Mouse (Mus musculus): Measurements from ENCODE around the gene Foxred1. TPM values are rescaled to one million over a fixed set of nuclear protein-coding genes. Genes with fewer than 3 reads are reported as not detected.

Foxred1 gene
- total and polyA plus RNA-seq, 3 experiments = 39.0 to 42.4 TPM; not detected in 1

DNA sequence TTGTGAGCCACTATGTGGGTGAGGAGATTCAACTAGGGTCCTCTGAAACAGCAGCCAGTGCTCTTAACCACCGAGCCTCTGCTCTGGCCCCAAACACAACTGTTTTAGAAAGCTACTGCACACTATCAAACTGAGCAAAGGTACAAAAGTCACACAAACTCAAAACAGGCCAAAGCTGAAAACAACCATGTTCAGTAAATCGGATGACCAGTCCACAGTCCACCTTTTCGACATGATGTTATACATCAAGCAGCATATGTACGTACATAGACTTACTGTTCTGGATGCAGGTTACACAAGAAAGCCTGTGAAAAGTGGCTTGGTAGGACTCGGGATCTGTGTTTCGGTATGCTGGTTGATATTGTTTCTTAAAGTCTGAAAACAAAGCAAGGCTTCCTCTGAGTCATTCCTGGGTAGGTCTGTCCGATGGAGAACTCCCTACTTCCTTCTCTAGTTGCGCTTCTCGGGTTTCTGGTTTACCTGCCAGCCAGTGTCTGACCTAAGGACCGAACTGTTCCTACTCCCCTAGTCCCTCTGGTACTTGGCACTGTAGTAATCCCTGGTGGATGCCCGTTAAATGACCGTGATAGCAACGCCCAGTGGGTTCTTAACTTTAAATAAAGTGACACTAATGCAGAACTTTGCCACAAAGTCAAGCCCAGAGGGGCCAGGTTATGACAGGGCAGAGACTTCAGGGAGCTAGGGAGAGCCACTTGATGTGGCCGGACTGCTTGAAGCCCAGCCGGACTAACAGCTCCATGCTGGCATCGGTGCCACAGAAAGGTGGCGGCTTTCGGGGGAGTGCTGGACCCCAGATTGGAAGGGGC, 11.7 kb downstream of the Foxred1 start:
- TF ChIP-seq NRF1 (IDR thresholded peaks at IDR 0.05; ENCODE audit: insufficient read depth, low read depth, low read length, poor library complexity, severe bottlenecking) (no peak), SMC3 (IDR thresholded peaks at IDR 0.05; ENCODE audit: low read depth, low read length) (no peak), EP300 (IDR thresholded peaks at IDR 0.05; ENCODE audit: low read depth in 1 of 2, low read length in 2 of 2) (peak in 1 of 2 experiments; percentile 12; a peak in 1 of 4 replicates)
- Histone ChIP-seq H3K9me3 (replicated peaks; ENCODE audit: insufficient read depth, low read length) (no peaks in the 10 kb centered on the region), H3K9ac (ENCODE audit: control insufficient read depth, low read depth, low read length, poor library complexity, severe bottlenecking) (peak overlapping the region; percentile 87), H3K27me3 (ENCODE audit: control insufficient read depth in 1 of 2, insufficient read depth in 2 of 2, low read length in 2 of 2) (no peaks in the 10 kb centered on the region), H3K79me2 (ENCODE audit: control insufficient read depth, insufficient read depth, low read length, poor library complexity) (peaks cover 1% of the 10 kb centered on the region; the same call in 1 of the 2 replicates), H3K4me1 (ENCODE audit: control insufficient read depth in 1 of 2, insufficient read depth in 2 of 2, low read length in 2 of 2) (peaks cover 10 to 11% of the 10 kb centered on the region in 2 experiments), H3K36me3 (ENCODE audit: control insufficient read depth in 1 of 2, insufficient read depth in 2 of 2, low read length in 2 of 2) (peaks cover 0 to 19% of the 10 kb centered on the region in 2 experiments; a peak in 2 of 4 replicates), H3K4me3 (ENCODE audit: control insufficient read depth in 1 of 2, insufficient read depth in 1 of 2, low read depth in 2 of 2, low read length in 2 of 2) (peak overlapping the region; percentile 88 to 90), H3K27ac (ENCODE audit: control insufficient read depth, low read depth, low read length) (peak overlapping the region; percentile 27; the same call in 1 of the 2 replicates)
- DNase-seq (ENCODE audit: low read depth, low spot score) = peak; percentile 44

DNA sequence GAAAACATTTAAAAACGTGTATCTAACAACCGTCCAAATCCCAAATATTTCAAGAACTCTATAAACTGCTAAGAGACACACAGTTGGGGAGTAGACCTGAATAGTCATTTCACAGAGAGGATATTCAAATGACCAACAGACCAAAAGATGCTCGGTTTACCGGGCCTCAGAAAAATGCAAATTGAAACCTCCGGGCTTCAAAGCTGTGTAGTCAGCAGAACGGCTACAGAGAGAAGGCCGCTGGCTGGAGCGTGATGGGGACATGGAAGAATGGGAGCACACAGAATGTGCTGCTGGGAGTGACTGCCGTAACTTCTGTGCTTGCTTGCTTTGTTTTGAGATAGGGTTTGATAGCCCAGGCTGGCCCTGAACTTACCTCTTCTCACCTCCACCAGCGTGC, 12.5 kb downstream of the Foxred1 start:
- TF ChIP-seq CTCF (IDR thresholded peaks at IDR 0.05 in 2 of 3, conservative IDR thresholded peaks at IDR 0.05 in 1 of 3; ENCODE audit: control insufficient read depth in 1 of 3, insufficient read depth in 1 of 3, low read depth in 2 of 3, low read length in 3 of 3, poor library complexity in 1 of 3, severe bottlenecking in 1 of 3) (no peak), USF2 (IDR thresholded peaks at IDR 0.05; ENCODE audit: borderline replicate concordance in 1 of 2, insufficient read depth in 1 of 2, low read depth in 1 of 2, low read length in 2 of 2) (no peak), NELFE (IDR thresholded peaks at IDR 0.05; ENCODE audit: low read depth, low read length) (no peak), CHD1 (IDR thresholded peaks at IDR 0.05; ENCODE audit: low read depth, low read length) (no peak), RCOR1 (IDR thresholded peaks at IDR 0.05; ENCODE audit: low read depth, low read length) (no peak), NRF1 (IDR thresholded peaks at IDR 0.05; ENCODE audit: insufficient read depth, low read depth, low read length, poor library complexity, severe bottlenecking) (no peak), GABPA (IDR thresholded peaks at IDR 0.05; ENCODE audit: low read depth, low read length) (no peak), POLR2AphosphoS5 (IDR thresholded peaks at IDR 0.05; ENCODE audit: borderline replicate concordance, low read depth, low read length) (no peak), E2F4 (IDR thresholded peaks at IDR 0.05; ENCODE audit: borderline replicate concordance, low read depth, low read length) (no peak), SMC3 (IDR thresholded peaks at IDR 0.05; ENCODE audit: low read depth, low read length) (no peak)
- Histone ChIP-seq H3K36me3 (ENCODE audit: control insufficient read depth in 1 of 2, insufficient read depth in 2 of 2, low read length in 2 of 2) (peaks cover 0 to 11% of the 10 kb centered on the region in 2 experiments; a peak in 2 of 4 replicates), H3K79me2 (ENCODE audit: control insufficient read depth, insufficient read depth, low read length, poor library complexity) (peaks cover 1% of the 10 kb centered on the region; the same call in 1 of the 2 replicates), H3K27ac (ENCODE audit: control insufficient read depth, low read depth, low read length) (no peak overlapping the region), H3K9ac (ENCODE audit: control insufficient read depth, low read depth, low read length, poor library complexity, severe bottlenecking) (no peak overlapping the region), H3K27me3 (ENCODE audit: control insufficient read depth in 1 of 2, insufficient read depth in 2 of 2, low read length in 2 of 2) (no peaks in the 10 kb centered on the region), H3K4me1 (ENCODE audit: control insufficient read depth in 1 of 2, insufficient read depth in 2 of 2, low read length in 2 of 2) (peaks cover 5 to 8% of the 10 kb centered on the region in 2 experiments), H3K4me3 (ENCODE audit: control insufficient read depth in 1 of 2, insufficient read depth in 1 of 2, low read depth in 2 of 2, low read length in 2 of 2) (no peak overlapping the region), H3K9me3 (replicated peaks; ENCODE audit: insufficient read depth, low read length) (no peaks in the 10 kb centered on the region)
- DNase-seq (ENCODE audit: low read depth, low spot score) = no peak
